Mouse (Mus musculus): ENCODE results near the gene Cstf1.

DNA sequence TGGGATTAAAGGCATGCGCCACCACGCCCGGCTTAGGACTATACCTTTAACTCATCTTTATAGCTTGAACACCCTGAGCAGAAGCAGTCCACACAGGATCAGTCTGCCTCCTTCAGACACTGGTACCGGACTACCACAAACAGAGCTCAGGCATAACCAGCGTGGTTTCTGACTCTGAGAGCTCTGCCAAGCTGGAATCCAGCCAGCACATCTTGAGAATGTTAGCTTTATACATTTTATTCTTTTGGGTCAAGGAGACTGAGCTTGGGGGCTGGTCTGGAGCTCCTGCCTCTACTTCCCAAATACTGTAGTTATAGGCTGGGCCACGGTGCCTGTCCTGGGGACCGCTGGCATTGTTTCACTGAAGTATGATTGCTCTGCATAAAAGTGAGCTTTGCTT, 26.7 kb upstream of the Cstf1 start:
- no peak for TF ChIP-seq CTCF (IDR thresholded peaks at IDR 0.05)
- no peak for TF ChIP-seq POLR2A (IDR thresholded peaks at IDR 0.05; ENCODE audit: insufficient read depth, low read depth, low read length)

Measured in heart, adult 2 months (tissue).